Mouse (Mus musculus) limb, embryonic 10.5 days (tissue): ENCODE results near the gene Gpr139. TPM values are rescaled to one million over a fixed set of nuclear protein-coding genes. Genes with fewer than 3 reads are reported as not detected.

Experiments used
- polyA plus RNA-seq: library from polyadenylated mRNA; unstranded; fragments of >200 nt; fragmentation: Nextera tagmentation; extraction: Ambion mirVana; gene quantifications from 2 replicates; pipeline ENCODE4 v1.2.1, GENCODE M21; 2016

The Gpr139 gene
- polyA plus RNA-seq, 1 experiment from 2014 or later = not detected

Other genes with a start within 250 kb of the Gpr139 start
- gene Gprc5b, start 189.4 kb downstream of the Gpr139 start, polyA plus RNA-seq = 6.6 and 8.2 TPM in 2 replicates